Mouse (Mus musculus) cerebellum, adult 2 months (tissue): Measurements from ENCODE around the gene Cox10. TPM values are rescaled to one million over a fixed set of nuclear protein-coding genes. Genes with fewer than 3 reads are reported as not detected.

Source experiments
- DNase-seq, 2 experiments: peaks; one replicate each; pipeline ENCODE4 v3.0.0; 2021
- H3K27ac ChIP-seq: fragments of 200-500 bp; 2 replicates; pipeline ENCODE4 v1.5.1; 2012; ENCODE audit warnings: low read length, control low read depth, inconsistent platforms; ENCODE audit not compliant: insufficient read depth
- H3K27me3 ChIP-seq: fragments of 200-500 bp; 2 replicates; pipeline ENCODE4 v1.6.1; 2012; ENCODE audit warnings: inconsistent platforms, mild to moderate bottlenecking, low read length, moderate library complexity; ENCODE audit not compliant: control insufficient read depth, insufficient read depth
- H3K4me1 ChIP-seq: fragments of 200-500 bp; 2 replicates; pipeline ENCODE4 v1.6.1; 2011; ENCODE audit warnings: low read length; ENCODE audit not compliant: control insufficient read depth, insufficient read depth
- H3K4me3 ChIP-seq: fragments of 200-500 bp; replicated peaks from 2 replicates; pipeline ENCODE3; 2011; ENCODE audit warnings: mild to moderate bottlenecking, low read depth, low read length, control low read depth; ENCODE audit not compliant: insufficient read depth
- CTCF ChIP-seq: fragments of 200-500 bp; IDR thresholded peaks from 2 replicates; pipeline ENCODE4 v1.5.1; 2011; ENCODE audit warnings: low read depth, mild to moderate bottlenecking, control low read depth, low read length, moderate library complexity, borderline replicate concordance; ENCODE audit not compliant: insufficient read depth
- POLR2A ChIP-seq: fragments of 200-500 bp; IDR thresholded peaks from 2 replicates; pipeline ENCODE4 v1.6.1; 2011; ENCODE audit warnings: low read length, control low read depth, borderline replicate concordance; ENCODE audit not compliant: insufficient read depth
- WGBS: fragments of 180-500 bp; shearing (Covaris S2); methylation state at CpG from one replicate; pipeline ENCODE4 v1.1.7; 2018; 5-methylcytosine and 5-hydroxymethylcytosine counted together
- polyA plus RNA-seq: library from polyadenylated mRNA; depleted of rRNA; stranded (reverse); fragments of >200 nt; gene quantifications from 2 replicates; pipeline ENCODE4 v1.2.3, GENCODE M21; 2012

The Cox10 gene
- polyA plus RNA-seq, 1 experiment, result 20.1 TPM

- TF ChIP-seq CTCF (no peak), POLR2A (no peak)
- H3K27ac ChIP-seq, result no peak overlapping the region
- no peak for DNase-seq
- H3K4me3 ChIP-seq, result no peak overlapping the region
- peaks cover 17% of the 10 kb centered on the region for H3K27me3 ChIP-seq
- H3K4me1 ChIP-seq, result peaks cover 3% of the 10 kb centered on the region; the same call in 1 of the 2 replicates
- WGBS, result 10% methylated on average over 26 of the region's 26 CpGs
Measured at GRCm38 (mm10) chr11:63924286-63924930, 154.9 kb downstream of the Cox10 start.

- no peak for DNase-seq
- TF ChIP-seq POLR2A, result no peak
- no peak for TF ChIP-seq CTCF
- H3K4me3 ChIP-seq, result no peak overlapping the region
- H3K4me1 ChIP-seq, result peaks cover 3% of the 10 kb centered on the region; the same call in 1 of the 2 replicates
- peaks cover 23% of the 10 kb centered on the region for H3K27me3 ChIP-seq
- H3K27ac ChIP-seq, result no peak overlapping the region
- 3% methylated on average over 29 of the region's 29 CpGs for WGBS
Measured at GRCm38 (mm10) chr11:63923386-63923785, 155.9 kb downstream of the Cox10 start.

- no peak for TF ChIP-seq CTCF
- TF ChIP-seq POLR2A, result no peak
- Histone ChIP-seq H3K27ac (no peak within 1 kb of the TSS), H3K27me3 (peaks cover 23% of the 10 kb centered on the region), H3K4me3 (no peak within 1 kb of the TSS), H3K4me1 (peaks cover 3% of the 10 kb centered on the region; the same call in 1 of the 2 replicates)
- peak; percentile 51 to 60 for DNase-seq
- 1% methylated on average over 43 of the region's 43 CpGs for WGBS
Measured at GRCm38 (mm10) chr11:63922091-63922621, 157.1 kb downstream of the Cox10 start, which contains the start of gene Hs3st3b1. TSS of gene Hs3st3b1 (minus strand) at chr11:63922290.

GRCm38 (mm10) chr11:63921044-63921951 is 158.0 kb downstream of the Cox10 start:
- DNase-seq, result no peak
- WGBS, result under 1% methylated on average over 78 of the region's 80 CpGs

GRCm38 (mm10) chr11:63920531-63920930 is 158.7 kb downstream of the Cox10 start:
- Histone ChIP-seq H3K27me3 (peaks cover 18% of the 10 kb centered on the region), H3K4me1 (peaks cover 3% of the 10 kb centered on the region; the same call in 1 of the 2 replicates), H3K4me3 (no peak overlapping the region), H3K27ac (no peak overlapping the region)
- TF ChIP-seq CTCF (peak; percentile 33; the same call in 1 of the 2 replicates), POLR2A (no peak)
- WGBS, result under 1% methylated on average over 33 of the region's 33 CpGs
- DNase-seq, result peak; percentile 34 to 44

More at GRCm38 (mm10) chr11:63921044-63921951, 158.0 kb downstream of the Cox10 start:
- Histone ChIP-seq H3K4me3 (no peak overlapping the region), H3K27me3 (peaks cover 20% of the 10 kb centered on the region), H3K27ac (no peak overlapping the region), H3K4me1 (peaks cover 3% of the 10 kb centered on the region; the same call in 1 of the 2 replicates)
- TF ChIP-seq CTCF, result no peak
- no peak for TF ChIP-seq POLR2A

- WGBS, result 9% methylated on average over 52 of the region's 52 CpGs
- no peak overlapping the region for H3K27ac ChIP-seq
Measured at GRCm38 (mm10) chr11:63919211-63920098, 159.8 kb downstream of the Cox10 start.

More at GRCm38 (mm10) chr11:63919211-63920098, 159.8 kb downstream of the Cox10 start:
- no peak for TF ChIP-seq CTCF
- TF ChIP-seq POLR2A, result no peak
- DNase-seq, result no peak
- Histone ChIP-seq H3K27me3 (peaks cover 15% of the 10 kb centered on the region), H3K4me3 (no peak overlapping the region), H3K4me1 (peaks cover 3% of the 10 kb centered on the region; the same call in 1 of the 2 replicates)
